Mouse (Mus musculus) limb, embryonic 13.5 days (tissue): ENCODE measurements around the gene Ercc6l2. TPM values are rescaled to one million over a fixed set of nuclear protein-coding genes. Genes with fewer than 3 reads are reported as not detected.

Experiments used
- ATAC-seq: fragments of 200-750 bp; cut with Nextera tagmentation; 2 replicates; pipeline ENCODE4 v1.8.0; 2017; ENCODE audit warnings: low read depth, moderate number of reproducible peaks, moderate TSS enrichment; ENCODE audit not compliant: low FRiP score
- H3K27ac ChIP-seq: fragments of 300-500 bp; sonication (generic); 2 replicates; pipeline ENCODE4 v1.5.1; 2015; ENCODE audit warnings: inconsistent platforms, mild to moderate bottlenecking, moderate library complexity
- H3K27me3 ChIP-seq: fragments of 300-500 bp; sonication (generic); 2 replicates; pipeline ENCODE4 v1.6.1; 2015; ENCODE audit warnings: mild to moderate bottlenecking, inconsistent platforms
- H3K36me3 ChIP-seq: fragments of 300-500 bp; sonication (generic); 2 replicates; pipeline ENCODE4 v1.6.1; 2015; ENCODE audit warnings: inconsistent platforms, mild to moderate bottlenecking, moderate library complexity
- H3K4me1 ChIP-seq: fragments of 300-500 bp; sonication (generic); 2 replicates; pipeline ENCODE4 v1.6.1; 2015; ENCODE audit warnings: inconsistent platforms
- H3K4me2 ChIP-seq: fragments of 300-500 bp; sonication (generic); replicated peaks from 2 replicates; pipeline ENCODE4 v1.6.1; 2015; ENCODE audit warnings: inconsistent platforms, mild to moderate bottlenecking, moderate library complexity
- H3K4me3 ChIP-seq: fragments of 300-500 bp; sonication (generic); 2 replicates; pipeline ENCODE4 v1.5.1; 2015; ENCODE audit warnings: moderate library complexity, mild to moderate bottlenecking, inconsistent platforms
- H3K9ac ChIP-seq: fragments of 300-500 bp; sonication (generic); 2 replicates; pipeline ENCODE4 v1.6.1; 2015; ENCODE audit warnings: mild to moderate bottlenecking, inconsistent platforms
- H3K9me3 ChIP-seq: fragments of 300-500 bp; sonication (generic); 2 replicates; pipeline ENCODE4 v1.6.1; 2016; ENCODE audit warnings: inconsistent platforms
- WGBS: fragments of 180-500 bp; shearing (Covaris S2); methylation state at CpG from one replicate; pipeline ENCODE4 v1.1.7; 2015; 5-methylcytosine and 5-hydroxymethylcytosine counted together
- polyA plus RNA-seq: library from polyadenylated mRNA; unstranded; fragments of >200 nt; fragmentation: Nextera tagmentation; extraction: Ambion mirVana; gene quantifications from 2 replicates; pipeline ENCODE4 v1.2.1, GENCODE M21; 2015

Ercc6l2 gene
- polyA plus RNA-seq, 1 experiment from 2014 or later, result 28.1 TPM

- Histone ChIP-seq H3K4me3 (peak overlapping the region; percentile 26), H3K9ac (peak overlapping the region; percentile 66; the same call in 1 of the 2 replicates), H3K9me3 (no peaks in the 10 kb centered on the region), H3K4me1 (peaks cover 25% of the 10 kb centered on the region), H3K27ac (peak overlapping the region; percentile 81; the same call in 1 of the 2 replicates), H3K36me3 (peaks cover 11% of the 10 kb centered on the region; the same call in 1 of the 2 replicates), H3K27me3 (peaks cover 11% of the 10 kb centered on the region; the same call in 1 of the 2 replicates), H3K4me2 (peak overlapping the region; percentile 64)
- WGBS, result 24% methylated on average over 12 of the region's 12 CpGs
- ATAC-seq, result no peak
Measured at GRCm38 (mm10) chr13:63900679-63901302, 85.8 kb downstream of the Ercc6l2 start.

- peak; percentile 62 for ATAC-seq
- Histone ChIP-seq H3K4me1 (peaks cover 25% of the 10 kb centered on the region), H3K4me2 (peak overlapping the region; percentile 64), H3K9ac (peak overlapping the region; percentile 66), H3K9me3 (no peaks in the 10 kb centered on the region), H3K4me3 (peak overlapping the region; percentile 26), H3K27me3 (peaks cover 11% of the 10 kb centered on the region; the same call in 1 of the 2 replicates), H3K36me3 (peaks cover 11% of the 10 kb centered on the region; the same call in 1 of the 2 replicates), H3K27ac (peak overlapping the region; percentile 81)
- WGBS, result 1% methylated on average over 17 of the region's 17 CpGs
Measured at GRCm38 (mm10) chr13:63901303-63901713, 86.3 kb downstream of the Ercc6l2 start.

GRCm38 (mm10) chr13:63901714-63902597 is 86.9 kb downstream of the Ercc6l2 start:
- peaks cover 25% of the 10 kb centered on the region for H3K4me1 ChIP-seq
- 6% methylated on average over 28 of the region's 28 CpGs for WGBS
- H3K4me2 ChIP-seq, result peak overlapping the region; percentile 64
- ATAC-seq, result peak; percentile 84
- peaks cover 12% of the 10 kb centered on the region; the same call in 1 of the 2 replicates for H3K27me3 ChIP-seq
- peaks cover 8% of the 10 kb centered on the region; the same call in 1 of the 2 replicates for H3K36me3 ChIP-seq
- H3K9ac ChIP-seq, result peak overlapping the region; percentile 66
- H3K27ac ChIP-seq, result peak overlapping the region; percentile 81
- H3K4me3 ChIP-seq, result peak overlapping the region; percentile 26
- no peaks in the 10 kb centered on the region for H3K9me3 ChIP-seq

DNA sequence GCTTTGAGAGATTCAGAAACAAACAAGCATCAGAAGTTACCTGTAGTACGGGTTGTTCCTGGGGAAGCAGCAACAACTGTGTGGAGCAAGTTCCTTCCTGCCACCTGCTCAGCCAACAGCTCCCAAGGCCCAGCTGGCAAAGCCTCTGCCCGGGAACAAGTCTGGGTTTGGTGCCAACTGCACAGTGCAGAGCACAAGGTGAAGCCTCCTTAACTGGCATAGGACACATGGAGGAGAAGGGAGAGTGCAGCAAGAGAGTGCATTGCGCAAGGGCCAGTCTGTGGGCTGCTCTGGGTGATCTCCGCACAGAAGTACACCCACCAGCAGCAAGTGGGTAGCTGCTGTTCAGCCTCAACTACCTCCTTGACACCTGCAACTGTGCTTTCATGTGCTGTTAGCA is 91.5 kb downstream of the Ercc6l2 start:
- peaks cover 8% of the 10 kb centered on the region; the same call in 1 of the 2 replicates for H3K27me3 ChIP-seq
- no peak overlapping the region for H3K27ac ChIP-seq
- no peaks in the 10 kb centered on the region for H3K9me3 ChIP-seq
- no peak overlapping the region for H3K4me3 ChIP-seq
- H3K4me1 ChIP-seq, result peaks cover 22% of the 10 kb centered on the region
- H3K9ac ChIP-seq, result no peak overlapping the region
- 85% methylated on average over 4 of the region's 4 CpGs for WGBS
- ATAC-seq, result no peak
- H3K36me3 ChIP-seq, result no peaks in the 10 kb centered on the region
- H3K4me2 ChIP-seq, result no peak overlapping the region

DNA sequence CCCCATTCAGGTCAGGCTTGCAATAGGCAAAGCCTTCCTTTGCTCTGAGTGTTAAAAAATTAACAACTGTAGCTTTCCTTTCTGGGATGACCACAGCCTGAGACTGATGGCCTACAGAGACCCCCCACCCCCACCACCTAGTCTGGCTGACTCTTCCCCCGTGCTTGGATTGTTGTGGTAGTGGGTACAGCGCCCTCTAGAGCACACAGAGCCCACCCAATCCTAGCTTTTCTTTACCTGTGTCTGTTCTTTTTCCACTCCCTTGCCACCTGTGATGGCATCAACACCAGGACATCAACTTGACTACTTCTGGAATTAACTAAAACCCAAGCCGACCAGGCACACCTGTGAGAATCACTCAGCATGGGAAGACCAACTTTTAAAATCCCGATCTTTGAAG is 92.4 kb downstream of the Ercc6l2 start:
- H3K9me3 ChIP-seq, result no peaks in the 10 kb centered on the region
- no peak for ATAC-seq
- H3K27ac ChIP-seq, result no peak overlapping the region
- peaks cover 8% of the 10 kb centered on the region; the same call in 1 of the 2 replicates for H3K27me3 ChIP-seq
- H3K36me3 ChIP-seq, result no peaks in the 10 kb centered on the region
- H3K9ac ChIP-seq, result no peak overlapping the region
- WGBS, result 38% methylated on average over 4 of the region's 4 CpGs
- H3K4me3 ChIP-seq, result no peak overlapping the region
- peaks cover 18% of the 10 kb centered on the region for H3K4me1 ChIP-seq
- H3K4me2 ChIP-seq, result no peak overlapping the region

GRCm38 (mm10) chr13:63910141-63910804 is 95.2 kb downstream of the Ercc6l2 start:
- 63% methylated on average over 5 of the region's 5 CpGs for WGBS
- ATAC-seq, result no peak
- H3K4me2 ChIP-seq, result no peak overlapping the region
- H3K27ac ChIP-seq, result no peak overlapping the region
- 0 out of 2 replicates have a peak, but pooled peaks cover 2% of the 10 kb centered on the region for H3K27me3 ChIP-seq
- peaks cover 22% of the 10 kb centered on the region for H3K4me1 ChIP-seq
- no peaks in the 10 kb centered on the region for H3K36me3 ChIP-seq
- no peaks in the 10 kb centered on the region for H3K9me3 ChIP-seq
- no peak overlapping the region for H3K9ac ChIP-seq
- H3K4me3 ChIP-seq, result no peak overlapping the region

DNA sequence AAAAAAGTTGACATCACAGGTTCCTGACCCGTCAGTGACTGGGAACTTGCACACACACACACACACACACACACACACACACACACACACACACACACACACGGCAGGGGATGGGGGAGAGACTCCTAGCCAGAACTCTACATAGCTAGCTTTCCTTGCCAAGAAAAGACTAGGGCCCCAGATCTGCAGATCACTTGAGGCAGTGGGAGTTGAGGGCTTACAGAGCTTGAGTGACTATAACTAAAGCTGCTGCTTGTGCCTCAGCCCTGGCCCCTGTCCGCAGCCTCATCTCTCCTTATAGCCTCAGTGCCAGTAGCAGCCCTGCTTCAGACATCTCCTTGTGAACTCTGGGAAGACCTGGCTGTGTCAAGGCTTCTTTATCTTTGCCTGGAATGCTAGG is 96.6 kb downstream of the Ercc6l2 start:
- WGBS, result 45% methylated on average over 2 of the region's 3 CpGs
- ATAC-seq, result 0 out of 2 replicates have a peak, but pooled peaks have one; percentile 42
- Histone ChIP-seq H3K9me3 (no peaks in the 10 kb centered on the region), H3K9ac (no peak overlapping the region), H3K4me2 (no peak overlapping the region), H3K27ac (peak overlapping the region; percentile 44; the same call in 1 of the 2 replicates), H3K36me3 (no peaks in the 10 kb centered on the region), H3K27me3 (0 out of 2 replicates have a peak, but pooled peaks cover 2% of the 10 kb centered on the region), H3K4me3 (no peak overlapping the region), H3K4me1 (peaks cover 35% of the 10 kb centered on the region)

DNA sequence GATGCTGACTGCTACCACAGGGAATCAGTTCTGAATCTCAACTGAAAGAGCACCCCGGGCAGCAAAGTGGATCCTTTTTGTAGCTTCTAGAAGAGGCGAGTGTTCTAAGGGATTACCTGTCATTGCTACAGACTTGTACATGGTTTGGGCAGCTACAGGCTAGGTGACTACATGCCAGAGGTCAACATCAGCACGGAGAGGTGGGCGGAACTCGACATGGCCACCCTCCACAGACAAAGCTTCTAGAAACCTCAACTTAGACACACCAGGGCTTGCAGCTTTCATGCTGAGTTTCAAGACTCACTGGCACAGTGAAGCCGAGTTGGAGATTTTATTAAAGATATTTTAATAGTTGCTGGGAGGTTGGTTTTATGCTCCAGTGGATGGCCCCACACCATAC is 98.1 kb downstream of the Ercc6l2 start:
- peaks cover 49% of the 10 kb centered on the region for H3K4me1 ChIP-seq
- WGBS, result 86% methylated on average over 6 of the region's 6 CpGs
- no peak overlapping the region for H3K4me3 ChIP-seq
- H3K36me3 ChIP-seq, result no peaks in the 10 kb centered on the region
- H3K27me3 ChIP-seq, result no peaks in the 10 kb centered on the region
- H3K9me3 ChIP-seq, result no peaks in the 10 kb centered on the region
- H3K27ac ChIP-seq, result no peak overlapping the region
- ATAC-seq, result no peak
- H3K9ac ChIP-seq, result no peak overlapping the region
- no peak overlapping the region for H3K4me2 ChIP-seq

DNA sequence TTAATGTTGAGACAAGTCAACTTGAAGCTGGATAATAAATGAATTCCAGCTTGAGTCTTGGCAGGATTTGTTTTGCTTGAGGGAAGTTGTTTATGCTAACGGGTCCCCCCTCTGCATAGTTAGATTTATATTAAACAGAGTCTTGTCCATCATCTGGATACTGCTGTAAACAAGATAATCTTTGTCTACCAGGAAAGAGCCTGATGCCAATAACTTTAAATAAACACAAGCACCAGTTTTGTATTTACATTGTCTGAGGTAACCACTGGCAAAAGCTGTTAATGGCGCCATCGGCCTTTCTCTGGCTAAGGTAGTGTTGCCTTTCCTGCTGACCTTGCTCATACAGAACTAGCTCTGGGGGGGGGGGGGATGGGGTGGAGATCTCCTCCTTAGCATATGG is 100.1 kb downstream of the Ercc6l2 start:
- Histone ChIP-seq H3K4me1 (peaks cover 68% of the 10 kb centered on the region), H3K9ac (no peak overlapping the region), H3K4me3 (no peak overlapping the region), H3K9me3 (no peaks in the 10 kb centered on the region), H3K27me3 (no peaks in the 10 kb centered on the region), H3K36me3 (no peaks in the 10 kb centered on the region), H3K4me2 (no peak overlapping the region), H3K27ac (no peak overlapping the region)
- 41% methylated on average over 3 of the region's 3 CpGs for WGBS
- no peak for ATAC-seq

GRCm38 (mm10) chr13:63915684-63916083 is 100.6 kb downstream of the Ercc6l2 start:
- WGBS, result 92% methylated on average over 1 of the region's 1 CpGs
- Histone ChIP-seq H3K4me2 (no peak overlapping the region), H3K4me1 (peaks cover 69% of the 10 kb centered on the region), H3K9me3 (no peaks in the 10 kb centered on the region), H3K4me3 (no peak overlapping the region), H3K27ac (peak overlapping the region; percentile 6; the same call in 1 of the 2 replicates), H3K27me3 (no peaks in the 10 kb centered on the region), H3K9ac (no peak overlapping the region), H3K36me3 (no peaks in the 10 kb centered on the region)
- ATAC-seq, result no peak

- WGBS, result 84% methylated on average over 8 of the region's 8 CpGs
- peaks cover 4% of the 10 kb centered on the region; the same call in 1 of the 2 replicates for H3K9me3 ChIP-seq
- H3K9ac ChIP-seq, result no peak overlapping the region
- H3K27ac ChIP-seq, result peak overlapping the region; percentile 97
- no peak overlapping the region for H3K4me2 ChIP-seq
- no peaks in the 10 kb centered on the region for H3K27me3 ChIP-seq
- H3K4me1 ChIP-seq, result peaks cover 67% of the 10 kb centered on the region
- ATAC-seq, result no peak
- no peaks in the 10 kb centered on the region for H3K36me3 ChIP-seq
- no peak overlapping the region for H3K4me3 ChIP-seq
Measured at GRCm38 (mm10) chr13:63916568-63916967, 101.5 kb downstream of the Ercc6l2 start.
